Mouse (Mus musculus): ENCODE data around the gene Usp49. TPM values are rescaled to one million over a fixed set of nuclear protein-coding genes. Genes with fewer than 3 reads are reported as not detected.
"Not testable (repeated sequence)": the region's sequence is repeated elsewhere in the genome, so short reads cannot be mapped to it uniquely, and the experiment has no call there.

The Usp49 gene
- polyA plus RNA-seq, 1 experiment from 2014 or later = 6.3 TPM

- no peaks in the 10 kb centered on the region for H3K9me3 ChIP-seq (ENCODE audit: control insufficient read depth, low read length)
- no peak overlapping the region for H3K4me2 ChIP-seq
- H3K4me3 ChIP-seq (ENCODE audit: low read depth, low read length) = no peak overlapping the region
- no peaks in the 10 kb centered on the region for H3K27me3 ChIP-seq (ENCODE audit: control insufficient read depth, insufficient read depth, low read length)
- H3K9ac ChIP-seq (ENCODE audit: low read length) = no peak overlapping the region
- 88% methylated on average over 4 of the region's 4 CpGs for WGBS
- H3K4me1 ChIP-seq (ENCODE audit: control insufficient read depth, insufficient read depth, low read length) = peaks cover 9% of the 10 kb centered on the region
- H3K27ac ChIP-seq (ENCODE audit: low read depth, low read length) = no peak overlapping the region
- ATAC-seq (ENCODE audit: low FRiP score) (no peak), DNase-seq (ENCODE audit: low spot score, missing footprints) (no peak)
- H3K36me3 ChIP-seq (ENCODE audit: control insufficient read depth, insufficient read depth, low read length) = 0 out of 2 replicates have a peak, but pooled peaks cover 6% of the 10 kb centered on the region
Measured at GRCm38 (mm10) chr17:47616652-47617051, 13.8 kb upstream of the Usp49 start.

GRCm38 (mm10) chr17:47617605-47618307, 12.7 kb upstream of the Usp49 start:
- H3K9me3 ChIP-seq (ENCODE audit: control insufficient read depth, low read length) = no peaks in the 10 kb centered on the region
- H3K4me1 ChIP-seq (ENCODE audit: control insufficient read depth, insufficient read depth, low read length) = peaks cover 2% of the 10 kb centered on the region; the same call in 1 of the 2 replicates
- DNase-seq (ENCODE audit: low spot score, missing footprints) (no peak), ATAC-seq (ENCODE audit: low FRiP score) (no peak)
- peaks cover 7% of the 10 kb centered on the region for H3K36me3 ChIP-seq (ENCODE audit: control insufficient read depth, insufficient read depth, low read length)
- no peaks in the 10 kb centered on the region for H3K27me3 ChIP-seq (ENCODE audit: control insufficient read depth, insufficient read depth, low read length)
- no peak overlapping the region for H3K27ac ChIP-seq (ENCODE audit: low read depth, low read length)
- WGBS = 90% methylated on average over 9 of the region's 9 CpGs
- no peak overlapping the region for H3K9ac ChIP-seq (ENCODE audit: low read length)
- no peak overlapping the region for H3K4me3 ChIP-seq (ENCODE audit: low read depth, low read length)
- H3K4me2 ChIP-seq = no peak overlapping the region

- Histone ChIP-seq H3K9ac (ENCODE audit: low read length) (no peak overlapping the region), H3K4me1 (ENCODE audit: control insufficient read depth, insufficient read depth, low read length) (no peaks in the 10 kb centered on the region), H3K27ac (ENCODE audit: low read depth, low read length) (no peak overlapping the region), H3K4me2 (no peak overlapping the region), H3K27me3 (ENCODE audit: control insufficient read depth, insufficient read depth, low read length) (no peaks in the 10 kb centered on the region), H3K9me3 (ENCODE audit: control insufficient read depth, low read length) (no peaks in the 10 kb centered on the region), H3K36me3 (ENCODE audit: control insufficient read depth, insufficient read depth, low read length) (peaks cover 15% of the 10 kb centered on the region), H3K4me3 (ENCODE audit: low read depth, low read length) (no peak overlapping the region)
- 91% methylated on average over 13 of the region's 13 CpGs for WGBS
- ATAC-seq (ENCODE audit: low FRiP score) (no peak), DNase-seq (ENCODE audit: low spot score, missing footprints) (no peak)
Measured at GRCm38 (mm10) chr17:47618556-47619311, 11.8 kb upstream of the Usp49 start.

- Histone ChIP-seq H3K36me3 (ENCODE audit: control insufficient read depth, insufficient read depth, low read length) (peaks cover 15% of the 10 kb centered on the region), H3K27me3 (ENCODE audit: control insufficient read depth, insufficient read depth, low read length) (no peaks in the 10 kb centered on the region), H3K4me2 (no peak overlapping the region), H3K9ac (ENCODE audit: low read length) (no peak overlapping the region), H3K4me1 (ENCODE audit: control insufficient read depth, insufficient read depth, low read length) (no peaks in the 10 kb centered on the region), H3K4me3 (ENCODE audit: low read depth, low read length) (no peak overlapping the region), H3K27ac (ENCODE audit: low read depth, low read length) (no peak overlapping the region), H3K9me3 (ENCODE audit: control insufficient read depth, low read length) (no peaks in the 10 kb centered on the region)
- no peak for ATAC-seq (ENCODE audit: low FRiP score)
- no peak for DNase-seq (ENCODE audit: low spot score, missing footprints)
- 91% methylated on average over 14 of the region's 14 CpGs for WGBS
Measured at GRCm38 (mm10) chr17:47622912-47623554, 7.5 kb upstream of the Usp49 start.

GRCm38 (mm10) chr17:47624572-47624971, 5.9 kb upstream of the Usp49 start:
- DNase-seq (ENCODE audit: low spot score, missing footprints); H3K4me2 ChIP-seq; H3K9me3 ChIP-seq (ENCODE audit: control insufficient read depth, low read length); H3K9ac ChIP-seq (ENCODE audit: low read length); H3K27me3 ChIP-seq (ENCODE audit: control insufficient read depth, insufficient read depth, low read length); H3K4me3 ChIP-seq (ENCODE audit: low read depth, low read length); H3K4me1 ChIP-seq (ENCODE audit: control insufficient read depth, insufficient read depth, low read length); H3K27ac ChIP-seq (ENCODE audit: low read depth, low read length); ATAC-seq (ENCODE audit: low FRiP score): not testable (repeated sequence)
- H3K36me3 ChIP-seq (ENCODE audit: control insufficient read depth, insufficient read depth, low read length) = peaks cover 15% of the 10 kb centered on the region
- WGBS = 100% methylated on average over 4 of the region's 5 CpGs

GRCm38 (mm10) chr17:47625088-47625487, 5.4 kb upstream of the Usp49 start:
- Histone ChIP-seq H3K27me3 (ENCODE audit: control insufficient read depth, insufficient read depth, low read length) (no peaks in the 10 kb centered on the region), H3K36me3 (ENCODE audit: control insufficient read depth, insufficient read depth, low read length) (peaks cover 15% of the 10 kb centered on the region)

GRCm38 (mm10) chr17:47626031-47626430, 4.5 kb upstream of the Usp49 start:
- no peak overlapping the region for H3K27ac ChIP-seq (ENCODE audit: low read depth, low read length)
- no peak overlapping the region for H3K9ac ChIP-seq (ENCODE audit: low read length)
- DNase-seq (ENCODE audit: low spot score, missing footprints) (no peak), ATAC-seq (ENCODE audit: low FRiP score) (no peak)
- H3K36me3 ChIP-seq (ENCODE audit: control insufficient read depth, insufficient read depth, low read length) = peaks cover 15% of the 10 kb centered on the region
- no peak overlapping the region for H3K4me2 ChIP-seq
- H3K4me3 ChIP-seq (ENCODE audit: low read depth, low read length) = no peak overlapping the region
- no peaks in the 10 kb centered on the region for H3K9me3 ChIP-seq (ENCODE audit: control insufficient read depth, low read length)
- H3K27me3 ChIP-seq (ENCODE audit: control insufficient read depth, insufficient read depth, low read length) = no peaks in the 10 kb centered on the region
- H3K4me1 ChIP-seq (ENCODE audit: control insufficient read depth, insufficient read depth, low read length) = peaks cover 13% of the 10 kb centered on the region
- WGBS = 94% methylated on average over 5 of the region's 5 CpGs

More at GRCm38 (mm10) chr17:47625088-47625487, 5.4 kb upstream of the Usp49 start:
- WGBS = 94% methylated on average over 2 of the region's 2 CpGs
- ATAC-seq (ENCODE audit: low FRiP score) (no peak), DNase-seq (ENCODE audit: low spot score, missing footprints) (no peak)
- Histone ChIP-seq H3K4me3 (ENCODE audit: low read depth, low read length) (no peak overlapping the region), H3K9ac (ENCODE audit: low read length) (no peak overlapping the region), H3K27ac (ENCODE audit: low read depth, low read length) (no peak overlapping the region), H3K4me1 (ENCODE audit: control insufficient read depth, insufficient read depth, low read length) (0 out of 2 replicates have a peak, but pooled peaks cover 4% of the 10 kb centered on the region), H3K4me2 (no peak overlapping the region), H3K9me3 (ENCODE audit: control insufficient read depth, low read length) (no peaks in the 10 kb centered on the region)

GRCm38 (mm10) chr17:47627791-47628190, 2.7 kb upstream of the Usp49 start:
- H3K27ac ChIP-seq (ENCODE audit: low read depth, low read length) = no peak overlapping the region
- ATAC-seq (ENCODE audit: low FRiP score) (no peak), DNase-seq (ENCODE audit: low spot score, missing footprints) (no peak)
- H3K27me3 ChIP-seq (ENCODE audit: control insufficient read depth, insufficient read depth, low read length) = no peaks in the 10 kb centered on the region
- no peak overlapping the region for H3K4me2 ChIP-seq
- H3K36me3 ChIP-seq (ENCODE audit: control insufficient read depth, insufficient read depth, low read length) = peaks cover 14% of the 10 kb centered on the region; the same call in 1 of the 2 replicates
- H3K9me3 ChIP-seq (ENCODE audit: control insufficient read depth, low read length) = no peaks in the 10 kb centered on the region
- H3K4me3 ChIP-seq (ENCODE audit: low read depth, low read length) = no peak overlapping the region
- peaks cover 27% of the 10 kb centered on the region for H3K4me1 ChIP-seq (ENCODE audit: control insufficient read depth, insufficient read depth, low read length)
- H3K9ac ChIP-seq (ENCODE audit: low read length) = no peak overlapping the region
- 80% methylated on average over 2 of the region's 2 CpGs for WGBS

Measured in midbrain, embryonic 11.5 days (tissue).